Mouse (Mus musculus) adrenal gland, postnatal 36 days (tissue): ENCODE measurements at regions not wholly inside any gene's neighbourhood (a gene's known extent, or its start where the extent isn't known, plus 50 kb on each side); places are given as distances from the start of the nearest gene placed in this dataset.

Source experiments
- DNase-seq, 2 experiments: peaks; one replicate each; pipeline ENCODE4 v3.0.0; 2021; ENCODE audit warnings: mixed read lengths in 1 of 2

GRCm38 (mm10) chr16:9253054-9253453, 423.2 kb downstream of the 1810013L24Rik start:
- DNase-seq, result no peak

- DNase-seq, result no peak
Observed at GRCm38 (mm10) chr16:9255351-9255750, 425.5 kb downstream of the 1810013L24Rik start.

GRCm38 (mm10) chr16:9260966-9261365, 431.1 kb downstream of the 1810013L24Rik start:
- DNase-seq, result peak in 1 of 2 experiments; percentile 27

- no peak for DNase-seq
Observed at GRCm38 (mm10) chr16:9264554-9265145, 434.8 kb downstream of the 1810013L24Rik start.

- peak in 1 of 2 experiments; percentile 31 for DNase-seq
Observed at GRCm38 (mm10) chr16:9267204-9267603, 437.3 kb downstream of the 1810013L24Rik start.

- DNase-seq, result no peak
Observed at GRCm38 (mm10) chr16:9270099-9270498, 440.2 kb downstream of the 1810013L24Rik start.

GRCm38 (mm10) chr16:9270671-9271070, 440.8 kb downstream of the 1810013L24Rik start:
- no peak for DNase-seq

GRCm38 (mm10) chr16:9273751-9274300, 443.9 kb downstream of the 1810013L24Rik start:
- no peak for DNase-seq

GRCm38 (mm10) chr16:9274583-9275100, 444.7 kb downstream of the 1810013L24Rik start:
- DNase-seq, result peak; percentile 15 to 16

GRCm38 (mm10) chr16:9275426-9275825, 445.5 kb downstream of the 1810013L24Rik start:
- peak in 1 of 2 experiments; percentile 9 for DNase-seq

GRCm38 (mm10) chr16:9277064-9277463, 447.2 kb downstream of the 1810013L24Rik start:
- DNase-seq, result no peak

- DNase-seq, result no peak
Observed at GRCm38 (mm10) chr16:9279726-9280125, 449.8 kb downstream of the 1810013L24Rik start.

- DNase-seq, result no peak
Observed at GRCm38 (mm10) chr16:9280431-9280830, 450.5 kb downstream of the 1810013L24Rik start.

- DNase-seq, result peak; percentile 67 to 72
Observed at GRCm38 (mm10) chr16:9280931-9281330, 451.0 kb downstream of the 1810013L24Rik start.

- DNase-seq, result no peak
Observed at GRCm38 (mm10) chr16:9284423-9284822, 454.5 kb downstream of the 1810013L24Rik start.

GRCm38 (mm10) chr16:9285921-9286320, 456.0 kb downstream of the 1810013L24Rik start:
- peak; percentile 34 to 47 for DNase-seq

- DNase-seq, result no peak
Observed at GRCm38 (mm10) chr16:9287557-9287956, 457.7 kb downstream of the 1810013L24Rik start.

GRCm38 (mm10) chr16:9291356-9292020, 461.6 kb downstream of the 1810013L24Rik start:
- peak; percentile 55 to 63 for DNase-seq

- DNase-seq, result no peak
Observed at GRCm38 (mm10) chr16:9303134-9303533, 473.2 kb downstream of the 1810013L24Rik start.

- DNase-seq, result no peak
Observed at GRCm38 (mm10) chr16:9304079-9304478, 474.2 kb downstream of the 1810013L24Rik start.

- DNase-seq, result peak; percentile 11 to 34
Observed at GRCm38 (mm10) chr16:9310744-9311143, 480.8 kb downstream of the 1810013L24Rik start.

- DNase-seq, result no peak
Observed at GRCm38 (mm10) chr16:9335626-9336025, 505.7 kb downstream of the 1810013L24Rik start.

- no peak for DNase-seq
Observed at GRCm38 (mm10) chr16:9336063-9336462, 506.2 kb downstream of the 1810013L24Rik start.
